Mouse (Mus musculus): Measurements from ENCODE around the gene Ift27.

DNA sequence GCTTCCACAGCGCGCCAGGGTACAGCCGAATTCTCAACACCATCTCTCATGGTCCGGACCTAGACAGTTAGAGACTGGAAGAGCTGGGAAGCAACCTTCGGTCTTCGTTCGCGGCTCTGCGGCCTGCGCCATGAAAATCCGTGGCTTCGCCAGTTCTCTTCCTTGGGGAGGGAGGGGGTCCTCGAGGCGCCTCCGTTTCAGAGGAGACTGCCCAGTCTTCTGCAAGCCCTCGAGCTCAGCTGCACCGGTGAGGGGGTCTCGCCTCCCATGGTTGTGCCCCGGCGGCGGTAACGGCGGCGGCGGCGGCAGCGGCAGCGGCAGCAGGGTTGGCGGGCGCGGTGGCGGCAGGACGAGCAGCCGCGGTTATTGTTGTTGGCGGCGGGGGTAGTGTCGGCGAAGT, 54.7 kb downstream of the Ift27 start:
- no peak for TF ChIP-seq CTCF (IDR thresholded peaks at IDR 0.05; ENCODE audit: control insufficient read depth, insufficient read depth, insufficient replicate concordance, low read depth, low read length)
- no peak for TF ChIP-seq POLR2A (IDR thresholded peaks at IDR 0.05; ENCODE audit: control insufficient read depth, low read depth, low read length)

Data from testis, adult 2 months (tissue).